Mouse (Mus musculus): ENCODE measurements at regions not wholly inside any gene's neighbourhood (a gene's known extent, or its start where the extent isn't known, plus 50 kb on each side); places are given as distances from the start of the nearest gene placed in this dataset.

- TF ChIP-seq BHLHE40 (IDR thresholded peaks at IDR 0.05; ENCODE audit: borderline replicate concordance, low read depth, low read length) (no peak), CHD2 (IDR thresholded peaks at IDR 0.05; ENCODE audit: low read length) (no peak), POLR2A (IDR thresholded peaks at IDR 0.05; ENCODE audit: control insufficient read depth in 1 of 2, insufficient read depth in 1 of 2, low read depth in 1 of 2, low read length in 2 of 2, poor library complexity in 1 of 2) (no peak), CTCF (IDR thresholded peaks at IDR 0.05 in 2 of 3, conservative IDR thresholded peaks at IDR 0.05 in 1 of 3; ENCODE audit: control insufficient read depth in 1 of 3, insufficient read depth in 1 of 3, low read depth in 2 of 3, low read length in 3 of 3, poor library complexity in 1 of 3, severe bottlenecking in 1 of 3) (no peak), MAX (IDR thresholded peaks at IDR 0.05; ENCODE audit: low read length) (no peak), MAFK (IDR thresholded peaks at IDR 0.05; ENCODE audit: borderline replicate concordance, low read depth, low read length) (no peak), NELFE (IDR thresholded peaks at IDR 0.05; ENCODE audit: low read depth, low read length) (no peak), GABPA (IDR thresholded peaks at IDR 0.05; ENCODE audit: low read depth, low read length) (no peak), NRF1 (IDR thresholded peaks at IDR 0.05; ENCODE audit: insufficient read depth, low read depth, low read length, poor library complexity, severe bottlenecking) (no peak), EP300 (IDR thresholded peaks at IDR 0.05; ENCODE audit: low read depth in 1 of 2, low read length in 2 of 2) (no peak), RAD21 (IDR thresholded peaks at IDR 0.05; ENCODE audit: low read depth, low read length) (no peak)
Measured at GRCm38 (mm10) chr12:79892871-79893270, 219.9 kb downstream of the Zfp36l1 start.
